Mouse (Mus musculus): ENCODE data around the gene Rin1. TPM values are rescaled to one million over a fixed set of nuclear protein-coding genes. Genes with fewer than 3 reads are reported as not detected.
A peak's percentile ranks its signal among the peaks of the same experiment; 100 is the strongest.

The Rin1 gene
- polyA plus RNA-seq, 1 experiment from 2014 or later = 1.9 TPM

GRCm38 (mm10) chr19:5071077-5071476, 20.8 kb downstream of the Rin1 start:
- Histone ChIP-seq H3K9ac (peak overlapping the region; percentile 34; the same call in 1 of the 2 replicates), H3K27me3 (peaks cover 39% of the 10 kb centered on the region), H3K4me2 (peak overlapping the region; percentile 94), H3K4me3 (peak overlapping the region; percentile 51), H3K4me1 (replicated peaks) (peaks cover 53% of the 10 kb centered on the region), H3K9me3 (replicated peaks) (no peaks in the 10 kb centered on the region), H3K36me3 (no peaks in the 10 kb centered on the region), H3K27ac (peak overlapping the region; percentile 67)
- no peak for ATAC-seq (replicated peaks; ENCODE audit: insufficient number of reproducible peaks, insufficient read depth, low FRiP score, low read depth)
- WGBS = 18% methylated on average over 11 of the region's 11 CpGs

GRCm38 (mm10) chr19:5071545-5072369, 21.5 kb downstream of the Rin1 start:
- no peaks in the 10 kb centered on the region for H3K9me3 ChIP-seq (replicated peaks)
- H3K36me3 ChIP-seq = no peaks in the 10 kb centered on the region
- H3K4me2 ChIP-seq = peak overlapping the region; percentile 94
- peak overlapping the region; percentile 51 for H3K4me3 ChIP-seq
- peak; percentile 65 for ATAC-seq (replicated peaks; ENCODE audit: insufficient number of reproducible peaks, insufficient read depth, low FRiP score, low read depth)
- peaks cover 39% of the 10 kb centered on the region for H3K27me3 ChIP-seq
- peak overlapping the region; percentile 34 for H3K9ac ChIP-seq
- peak overlapping the region; percentile 67 for H3K27ac ChIP-seq
- H3K4me1 ChIP-seq (replicated peaks) = peaks cover 52% of the 10 kb centered on the region
- 3% methylated on average over 40 of the region's 40 CpGs for WGBS

- Histone ChIP-seq H3K9me3 (replicated peaks) (no peaks in the 10 kb centered on the region), H3K36me3 (no peaks in the 10 kb centered on the region), H3K9ac (0 out of 2 replicates have a peak overlapping the region, but pooled peaks have one; percentile 34), H3K4me3 (peak overlapping the region; percentile 51), H3K4me2 (peak overlapping the region; percentile 94), H3K4me1 (replicated peaks) (peaks cover 45% of the 10 kb centered on the region), H3K27ac (peak overlapping the region; percentile 67; the same call in 1 of the 2 replicates), H3K27me3 (peaks cover 39% of the 10 kb centered on the region)
- ATAC-seq (replicated peaks; ENCODE audit: insufficient number of reproducible peaks, insufficient read depth, low FRiP score, low read depth) = no peak
- WGBS = 2% methylated on average over 20 of the region's 20 CpGs
Measured at GRCm38 (mm10) chr19:5072389-5073019, 22.2 kb downstream of the Rin1 start.

- no peak for ATAC-seq (replicated peaks; ENCODE audit: insufficient number of reproducible peaks, insufficient read depth, low FRiP score, low read depth)
- Histone ChIP-seq H3K4me3 (peak overlapping the region; percentile 51), H3K27ac (peak overlapping the region; percentile 67; the same call in 1 of the 2 replicates), H3K36me3 (no peaks in the 10 kb centered on the region), H3K9me3 (replicated peaks) (no peaks in the 10 kb centered on the region), H3K27me3 (peaks cover 39% of the 10 kb centered on the region), H3K4me2 (peak overlapping the region; percentile 94), H3K4me1 (replicated peaks) (peaks cover 40% of the 10 kb centered on the region), H3K9ac (no peak overlapping the region)
- WGBS = 1% methylated on average over 15 of the region's 15 CpGs
Measured at GRCm38 (mm10) chr19:5073028-5073427, 22.7 kb downstream of the Rin1 start.

GRCm38 (mm10) chr19:5073518-5073917, 23.2 kb downstream of the Rin1 start:
- Histone ChIP-seq H3K4me3 (no peak overlapping the region; the same call in 1 of the 2 replicates), H3K27ac (no peak overlapping the region), H3K27me3 (peaks cover 41% of the 10 kb centered on the region), H3K9ac (no peak overlapping the region), H3K4me1 (replicated peaks) (peaks cover 35% of the 10 kb centered on the region), H3K9me3 (replicated peaks) (no peaks in the 10 kb centered on the region), H3K4me2 (no peak overlapping the region), H3K36me3 (no peaks in the 10 kb centered on the region)
- 33% methylated on average over 5 of the region's 5 CpGs for WGBS
- ATAC-seq (replicated peaks; ENCODE audit: insufficient number of reproducible peaks, insufficient read depth, low FRiP score, low read depth) = no peak

- ATAC-seq (replicated peaks; ENCODE audit: insufficient number of reproducible peaks, insufficient read depth, low FRiP score, low read depth) = no peak
- no peak overlapping the region for H3K9ac ChIP-seq
- no peaks in the 10 kb centered on the region for H3K9me3 ChIP-seq (replicated peaks)
- no peak overlapping the region for H3K4me2 ChIP-seq
- no peak overlapping the region for H3K4me3 ChIP-seq
- H3K27me3 ChIP-seq = peaks cover 62% of the 10 kb centered on the region
- no peak overlapping the region for H3K27ac ChIP-seq
- 85% methylated on average over 1 of the region's 1 CpGs for WGBS
- H3K36me3 ChIP-seq = no peaks in the 10 kb centered on the region
- H3K4me1 ChIP-seq (replicated peaks) = no peaks in the 10 kb centered on the region
Measured at GRCm38 (mm10) chr19:5079279-5079678, 29.0 kb downstream of the Rin1 start.

- no peaks in the 10 kb centered on the region for H3K36me3 ChIP-seq
- no peaks in the 10 kb centered on the region for H3K9me3 ChIP-seq (replicated peaks)
- H3K27ac ChIP-seq = no peak overlapping the region
- H3K4me1 ChIP-seq (replicated peaks) = peaks cover 13% of the 10 kb centered on the region
- ATAC-seq (replicated peaks; ENCODE audit: insufficient number of reproducible peaks, insufficient read depth, low FRiP score, low read depth) = no peak
- WGBS = 64% methylated on average over 18 of the region's 18 CpGs
- no peak overlapping the region for H3K4me3 ChIP-seq
- H3K27me3 ChIP-seq = peaks cover 78% of the 10 kb centered on the region
- no peak overlapping the region for H3K4me2 ChIP-seq
- H3K9ac ChIP-seq = no peak overlapping the region
Measured at GRCm38 (mm10) chr19:5082005-5082404, 31.7 kb downstream of the Rin1 start.

GRCm38 (mm10) chr19:5082596-5082995, 32.3 kb downstream of the Rin1 start:
- no peak overlapping the region for H3K4me2 ChIP-seq
- ATAC-seq (replicated peaks; ENCODE audit: insufficient number of reproducible peaks, insufficient read depth, low FRiP score, low read depth) = no peak
- H3K9ac ChIP-seq = no peak overlapping the region
- H3K36me3 ChIP-seq = no peaks in the 10 kb centered on the region
- peaks cover 18% of the 10 kb centered on the region for H3K4me1 ChIP-seq (replicated peaks)
- no peak overlapping the region for H3K27ac ChIP-seq
- H3K4me3 ChIP-seq = no peak overlapping the region
- 64% methylated on average over 24 of the region's 24 CpGs for WGBS
- no peaks in the 10 kb centered on the region for H3K9me3 ChIP-seq (replicated peaks)
- peaks cover 78% of the 10 kb centered on the region for H3K27me3 ChIP-seq

- no peak overlapping the region for H3K9ac ChIP-seq
- H3K9me3 ChIP-seq (replicated peaks) = no peaks in the 10 kb centered on the region
- H3K4me3 ChIP-seq = peak overlapping the region; percentile 60; the same call in 1 of the 2 replicates
- H3K4me2 ChIP-seq = peak overlapping the region; percentile 94
- H3K36me3 ChIP-seq = no peaks in the 10 kb centered on the region
- 47% methylated on average over 3 of the region's 3 CpGs for WGBS
- ATAC-seq (replicated peaks; ENCODE audit: insufficient number of reproducible peaks, insufficient read depth, low FRiP score, low read depth) = no peak
- peaks cover 25% of the 10 kb centered on the region for H3K4me1 ChIP-seq (replicated peaks)
- peaks cover 74% of the 10 kb centered on the region for H3K27me3 ChIP-seq
- H3K27ac ChIP-seq = no peak overlapping the region
Measured at GRCm38 (mm10) chr19:5083961-5084833, 33.9 kb downstream of the Rin1 start.

GRCm38 (mm10) chr19:5084834-5085144, 34.5 kb downstream of the Rin1 start:
- Histone ChIP-seq H3K4me1 (replicated peaks) (peaks cover 29% of the 10 kb centered on the region), H3K36me3 (no peaks in the 10 kb centered on the region), H3K27ac (no peak overlapping the region), H3K4me3 (peak overlapping the region; percentile 60), H3K27me3 (peaks cover 68% of the 10 kb centered on the region), H3K9me3 (replicated peaks) (no peaks in the 10 kb centered on the region), H3K4me2 (peak overlapping the region; percentile 94), H3K9ac (peak overlapping the region; percentile 60; the same call in 1 of the 2 replicates)
- 3% methylated on average over 15 of the region's 15 CpGs for WGBS
- no peak for ATAC-seq (replicated peaks; ENCODE audit: insufficient number of reproducible peaks, insufficient read depth, low FRiP score, low read depth)
